Mouse (Mus musculus) T-helper 1 cell (primary cell): Measurements from ENCODE around the gene Gm5114.

ENCODE experiments used
- in situ Hi-C: fragments of 300-600 bp; cut with MboI, MseI; formaldehyde crosslinking; loops from one replicate; pipeline ENCODE4 v1.15.1; 2025; ENCODE audit warnings: high pct_unique_total_duplicates

Gm5114 gene

GRCm38 (mm10) chr7:39413060-39413459 lies at the start of gene Gm5114:
Gene Gm5114 (minus strand): TSS chr7:39413160.
- in situ Hi-C loops: loop anchor here (10.0 kb wide), 1 partner anchor 1622 kb away; the partner anchor contains the start of gene Gm4884

GRCm38 (mm10) chr7:39455806-39456205 lies 42.8 kb upstream of the Gm5114 start:
- in situ Hi-C loops: no loop called here

- in situ Hi-C loops: no loop called here
Observed at GRCm38 (mm10) chr7:39449260-39450021, 36.5 kb upstream of the Gm5114 start.

- in situ Hi-C loops: no loop called here
Observed at GRCm38 (mm10) chr7:39448626-39449242, 35.8 kb upstream of the Gm5114 start.

- in situ Hi-C loops: no loop called here
Observed at GRCm38 (mm10) chr7:39441237-39441636, 28.3 kb upstream of the Gm5114 start.

- in situ Hi-C loops: no loop called here
Observed at GRCm38 (mm10) chr7:39440362-39440761, 27.4 kb upstream of the Gm5114 start.
